Comparison of ENCODE assay signal across 9 mouse cellular contexts in genomic region chr17:56510473-56510969, GRCm38 (mm10). TPM values are rescaled to one million over a fixed set of nuclear protein-coding genes. Genes with fewer than 3 reads are reported as not detected.
DNase-seq lines count a peak whose midpoint lies in the region; ATAC-seq and TF ChIP-seq lines count a peak whose summit lies in the region.
"Had no signal": no experiment of that assay in that cellular context is flagged by ENCODE, and none has a peak within 500 bp of the region (broad histone marks: within the 10 kb centered on the region; RNA-seq: fewer than 3 reads in every experiment).

No protein-coding gene starts in this region.

- H3K27ac ChIP-seq in heart, embryonic 11.5 days (ENCODE audit: low read depth, low read length): no peak overlapping the region
- no peak overlapping the region for H3K27ac ChIP-seq in ES-E14 (ENCODE audit: insufficient read depth, low read depth, low read length, poor library complexity, severe bottlenecking)
- H3K27ac ChIP-seq in embryonic facial prominence, embryonic 13.5 days: no peak overlapping the region
- H3K27ac ChIP-seq: heart, adult 2 months had no signal

- H3K9ac ChIP-seq in heart, embryonic 11.5 days (ENCODE audit: low read depth, low read length): no peak overlapping the region
- no peak overlapping the region for H3K9ac ChIP-seq in ES-E14 (ENCODE audit: insufficient read depth, low read depth, low read length, poor library complexity, severe bottlenecking)
- no peak overlapping the region for H3K9ac ChIP-seq in embryonic facial prominence, embryonic 13.5 days

- intact Hi-C loops in heart, postnatal 14 days (cut with DNase I): no loop called here

- H3K4me1 ChIP-seq in heart, embryonic 11.5 days (ENCODE audit: control insufficient read depth, insufficient read depth, low read length): peaks cover 3% of the 10 kb centered on the region
- H3K4me1 ChIP-seq in ES-E14 (ENCODE audit: control insufficient read depth in 2 of 2, insufficient read depth in 2 of 2, low read length in 2 of 2, poor library complexity in 1 of 2): peaks cover under 1 to 15% of the 10 kb centered on the region in 2 experiments; a peak in 3 of 4 replicates
- H3K4me1 ChIP-seq in embryonic facial prominence, embryonic 13.5 days: peaks cover 37% of the 10 kb centered on the region

- no peak for ATAC-seq in heart, embryonic 11.5 days (replicated peaks; ENCODE audit: insufficient number of reproducible peaks, low FRiP score, low TSS enrichment)
- no peak for ATAC-seq in embryonic facial prominence, embryonic 13.5 days (ENCODE audit: insufficient number of reproducible peaks, insufficient read depth, low FRiP score, low TSS enrichment, low read depth)
- no peak for ATAC-seq in activated CD4-positive, CD25-positive, alpha-beta regulatory T cell, adult 4 months

- peak overlapping the region; percentile 10; the same call in 1 of the 2 replicates for H3K4me3 ChIP-seq in heart, embryonic 11.5 days (ENCODE audit: low read depth, low read length)
- peak overlapping the region; percentile 7 to 16; a peak in 2 of 4 replicates for H3K4me3 ChIP-seq in ES-E14 (ENCODE audit: insufficient read depth in 1 of 2, low read depth in 1 of 2, low read length in 2 of 2, poor library complexity in 1 of 2, severe bottlenecking in 1 of 2)
- H3K4me3 ChIP-seq in embryonic facial prominence, embryonic 13.5 days: peak overlapping the region; percentile 35; the same call in 1 of the 2 replicates
- H3K4me3 ChIP-seq: heart, adult 2 months had no signal

- H3K27me3 ChIP-seq in heart, embryonic 11.5 days (ENCODE audit: control insufficient read depth, insufficient read depth, low read length): peaks cover 62% of the 10 kb centered on the region
- H3K27me3 ChIP-seq in embryonic facial prominence, embryonic 13.5 days: peaks cover 69% of the 10 kb centered on the region

- no peaks in the 10 kb centered on the region for H3K36me3 ChIP-seq in heart, embryonic 11.5 days (ENCODE audit: control insufficient read depth, insufficient read depth, low read length)
- no peaks in the 10 kb centered on the region for H3K36me3 ChIP-seq in ES-E14 (ENCODE audit: control insufficient read depth, insufficient read depth, low read length, poor library complexity, severe bottlenecking)
- H3K36me3 ChIP-seq in embryonic facial prominence, embryonic 13.5 days: no peaks in the 10 kb centered on the region

- H3K9me3 ChIP-seq in heart, embryonic 11.5 days (replicated peaks; ENCODE audit: control insufficient read depth, low read length): peaks cover 4% of the 10 kb centered on the region; the same call in 1 of the 2 replicates
- no peaks in the 10 kb centered on the region for H3K9me3 ChIP-seq in ES-E14 (ENCODE audit: control insufficient read depth, insufficient read depth, low read depth, low read length)
- no peaks in the 10 kb centered on the region for H3K9me3 ChIP-seq in embryonic facial prominence, embryonic 13.5 days

- H3K4me2 ChIP-seq in heart, embryonic 11.5 days: no peak overlapping the region; the same call in 1 of the 2 replicates
- peak overlapping the region; percentile 54; the same call in 1 of the 2 replicates for H3K4me2 ChIP-seq in embryonic facial prominence, embryonic 13.5 days

- 20% methylated on average over 27 of the region's 27 CpGs for WGBS in heart, embryonic 11.5 days (ENCODE audit: insufficient replicate concordance)
- whole genome bisulfite sequencing in embryonic facial prominence, embryonic 13.5 days: 31% methylated on average over 27 of the region's 27 CpGs

- no peak for DNase-seq in heart, postnatal 14 days
- no peak for DNase-seq in ES-E14 (ENCODE audit: low read depth, low spot score)
- peak; percentile 56 for DNase-seq in layer of hippocampus, adult 9-11 months
- no peak for DNase-seq in urinary bladder, adult 2 months (ENCODE audit: low spot score)
- DNase-seq in spleen, adult 18-20 months: no peak

- in situ Hi-C loops in ES-E14 (cut with MboI; ENCODE audit: low sequenced_read_pairs in 2 of 2, unreplicated experiment in 2 of 2): no loop called here

TF ChIP-seq in ES-E14, 5 proteins besides CTCF, POLR2A, EP300 and RAD21:
- TF ChIP-seq MAFK (IDR thresholded peaks at IDR 0.05; ENCODE audit: insufficient read depth, low read depth, low read length) (no peak), ZNF384 (IDR thresholded peaks at IDR 0.05; ENCODE audit: low read depth, low read length) (no peak), ZC3H11A (IDR thresholded peaks at IDR 0.05; ENCODE audit: borderline replicate concordance, low read depth, low read length) (no peak), HCFC1 (IDR thresholded peaks at IDR 0.05; ENCODE audit: borderline replicate concordance, insufficient read depth, low read length) (no peak), CHD2 (IDR thresholded peaks at IDR 0.05; ENCODE audit: low read depth, low read length) (no peak)

RNA-seq across cellular contexts. Expression of gene Znrf4, which starts 1.7 kb away (rescaled TPM):
- polyA plus RNA-seq in heart, embryonic 11.5 days (2014; fragmentation: Nextera tagmentation; extraction: Ambion mirVana): not detected in 2 replicates
- total RNA-seq in heart, postnatal 14 days (2021): not detected
- total RNA-seq in ES-E14 (2012; rRNA removed): not detected in 2 replicates
- not detected in 2 replicates for polyA plus RNA-seq in embryonic facial prominence, embryonic 13.5 days (2015; fragmentation: Nextera tagmentation; extraction: Ambion mirVana)
- polyA plus RNA-seq in urinary bladder, adult 2 months (2012; rRNA removed): not detected in 2 replicates
- polyA plus RNA-seq in activated CD4-positive, CD25-positive, alpha-beta regulatory T cell, adult 4 months (2017; shearing (Covaris generic)): not detected
- total RNA-seq: heart, adult 2 months had no signal

RNA-seq across cellular contexts. Expression of gene Ptprs, which starts 34.2 kb away (rescaled TPM):
- polyA plus RNA-seq in heart, embryonic 11.5 days (2014; fragmentation: Nextera tagmentation; extraction: Ambion mirVana): 53.0 and 58.1 TPM in 2 replicates
- 10 to 100 TPM; 60.3 to 64.8 TPM for total RNA-seq in heart, postnatal 14 days (2021)
- 128 and 197 TPM in 2 replicates for total RNA-seq in ES-E14 (2012; rRNA removed)
- 120 and 121 TPM in 2 replicates for polyA plus RNA-seq in embryonic facial prominence, embryonic 13.5 days (2015; fragmentation: Nextera tagmentation; extraction: Ambion mirVana)
- polyA plus RNA-seq in urinary bladder, adult 2 months (2012; rRNA removed): 313 and 341 TPM in 2 replicates
- polyA plus RNA-seq in activated CD4-positive, CD25-positive, alpha-beta regulatory T cell, adult 4 months (2017; shearing (Covaris generic)): 1 to 10 TPM; 6.5 to 8.6 TPM

RNA-seq across cellular contexts. Expression of gene Gm20219, which starts 43.7 kb away (rescaled TPM):
- polyA plus RNA-seq in heart, embryonic 11.5 days (2014; fragmentation: Nextera tagmentation; extraction: Ambion mirVana): 0.28 and 0.62 TPM in 2 replicates
- total RNA-seq in heart, postnatal 14 days (2021): under 1 TPM; 0.43 to 0.51 TPM
- 1.5 and 2.6 TPM in 2 replicates for total RNA-seq in ES-E14 (2012; rRNA removed)
- 3.9 and 5.4 TPM in 2 replicates for polyA plus RNA-seq in embryonic facial prominence, embryonic 13.5 days (2015; fragmentation: Nextera tagmentation; extraction: Ambion mirVana)
- 15.6 and 22.1 TPM in 2 replicates for polyA plus RNA-seq in urinary bladder, adult 2 months (2012; rRNA removed)
- polyA plus RNA-seq in activated CD4-positive, CD25-positive, alpha-beta regulatory T cell, adult 4 months (2017; shearing (Covaris generic)): 1 to 10 TPM; 1.4 to 2.4 TPM
